Mouse (Mus musculus) liver, adult (tissue): ENCODE data around the gene BC049352.

ENCODE experiments used
- GATA4 ChIP-seq: IDR thresholded peaks from 2 replicates; pipeline ENCODE4 v1.6.1; 2014; ENCODE audit warnings: mild to moderate bottlenecking, low read length; ENCODE audit not compliant: insufficient replicate concordance

Gene BC049352

GRCm38 (mm10) chr9:45173475-45173874 lies 8.3 kb upstream of the BC049352 start:
- TF ChIP-seq GATA4, result no peak

DNA sequence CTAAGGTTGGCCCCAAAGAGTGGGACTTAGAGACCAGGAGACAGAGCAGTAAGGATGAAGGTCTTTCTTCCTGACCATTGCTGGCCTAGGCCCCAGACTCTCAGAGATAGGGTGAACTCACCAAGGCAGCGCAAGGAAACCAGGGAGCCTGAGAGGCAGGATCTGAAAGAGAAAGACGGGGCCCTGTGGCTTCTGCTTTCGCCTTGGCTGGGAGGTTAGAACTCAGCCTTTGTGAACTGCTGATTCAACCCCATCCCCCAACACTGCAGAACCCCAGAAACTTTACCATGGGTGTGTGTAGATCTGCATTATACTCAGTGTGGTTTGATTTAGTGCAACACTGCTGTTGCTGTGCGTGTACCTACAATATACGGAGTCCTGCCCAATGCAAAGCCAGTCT lies 2.5 kb upstream of the BC049352 start:
- TF ChIP-seq GATA4, result no peak

- TF ChIP-seq GATA4, result no peak
Observed at GRCm38 (mm10) chr9:45182521-45182920, 714 bp downstream of the BC049352 start.

DNA sequence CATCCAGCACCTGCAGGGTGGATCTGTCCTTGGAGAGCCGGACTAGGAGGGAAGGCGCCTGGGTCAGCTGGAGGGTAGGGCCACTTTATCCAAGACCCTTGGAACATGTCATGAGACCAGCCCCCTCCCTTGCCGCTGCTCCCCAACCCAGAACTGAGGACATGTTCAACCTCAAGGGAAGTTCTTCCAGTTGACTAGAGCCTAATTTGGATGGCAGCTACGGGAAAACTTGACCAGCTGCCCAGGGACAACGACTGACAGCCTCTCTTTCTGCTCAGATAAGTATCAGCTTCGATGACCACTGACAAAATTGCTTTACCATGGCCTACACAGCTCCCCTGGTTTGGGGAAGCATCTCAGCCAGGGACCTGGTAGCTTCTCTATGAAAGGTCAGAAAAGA lies 1.5 kb downstream of the BC049352 start:
- no peak for TF ChIP-seq GATA4

DNA sequence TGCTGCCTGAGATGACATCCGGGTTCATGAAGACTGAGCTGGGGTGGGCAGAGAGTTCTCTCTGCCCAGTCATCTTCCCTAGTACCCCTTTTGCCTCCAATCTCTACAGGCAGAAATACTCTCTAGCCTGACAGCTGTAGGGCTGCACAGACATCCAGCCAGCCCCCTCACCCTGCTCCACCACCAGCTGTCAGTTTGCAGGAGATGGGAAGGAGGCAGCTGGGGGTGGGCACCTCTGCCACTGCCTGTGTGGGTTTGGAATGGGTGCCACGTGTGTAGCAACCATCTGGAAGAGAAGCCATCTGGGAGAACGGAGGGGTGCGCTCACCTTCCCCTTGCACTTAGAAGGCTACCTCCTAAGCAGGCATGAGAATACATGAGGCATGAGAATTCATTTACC lies 3.4 kb downstream of the BC049352 start:
- no peak for TF ChIP-seq GATA4

DNA sequence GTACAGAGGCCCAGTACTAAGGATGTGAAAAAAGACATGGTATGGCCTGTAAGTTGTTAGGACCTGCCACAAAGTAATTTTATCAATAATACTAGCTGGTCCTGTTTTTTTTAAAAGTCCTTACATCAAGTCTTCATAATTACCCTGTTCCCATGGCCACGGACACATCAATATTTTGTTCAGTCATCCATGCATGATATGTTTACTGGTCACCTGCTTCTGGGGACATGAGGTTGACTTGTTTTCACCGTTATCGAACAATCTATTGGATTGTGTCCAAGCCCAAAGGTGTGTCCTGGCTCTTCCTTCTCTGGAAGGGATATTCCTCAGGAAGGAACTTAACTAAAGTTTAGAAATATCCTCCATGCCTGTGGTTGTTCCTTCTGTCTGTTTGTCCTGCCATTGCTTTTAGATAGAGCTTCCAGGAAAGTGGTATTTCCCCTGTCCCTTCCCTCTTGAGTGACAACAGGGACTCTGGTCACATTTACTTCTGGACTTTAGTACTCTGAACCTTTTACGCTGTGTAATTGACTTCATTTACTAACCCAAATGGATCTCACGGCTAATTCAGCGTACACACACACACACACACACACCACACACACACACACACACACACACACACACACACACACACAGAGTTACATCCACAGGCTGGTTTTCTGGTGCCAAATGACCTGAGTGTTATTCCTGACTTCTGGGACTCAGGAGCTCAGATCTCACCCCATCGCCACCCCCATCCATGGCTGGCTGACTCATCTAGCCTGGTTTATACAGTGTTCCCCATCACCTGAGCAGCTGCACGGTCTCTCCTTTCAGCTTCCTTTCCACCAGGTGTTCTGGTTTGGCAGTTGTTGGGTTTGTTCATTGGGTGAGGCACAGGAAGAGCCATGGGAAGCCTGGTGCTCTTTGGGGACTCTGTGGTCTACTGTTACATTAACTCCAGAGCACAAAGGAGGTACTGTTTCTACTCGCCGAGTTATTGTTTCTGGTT lies 7.1 kb downstream of the BC049352 start:
- TF ChIP-seq GATA4, result no peak

DNA sequence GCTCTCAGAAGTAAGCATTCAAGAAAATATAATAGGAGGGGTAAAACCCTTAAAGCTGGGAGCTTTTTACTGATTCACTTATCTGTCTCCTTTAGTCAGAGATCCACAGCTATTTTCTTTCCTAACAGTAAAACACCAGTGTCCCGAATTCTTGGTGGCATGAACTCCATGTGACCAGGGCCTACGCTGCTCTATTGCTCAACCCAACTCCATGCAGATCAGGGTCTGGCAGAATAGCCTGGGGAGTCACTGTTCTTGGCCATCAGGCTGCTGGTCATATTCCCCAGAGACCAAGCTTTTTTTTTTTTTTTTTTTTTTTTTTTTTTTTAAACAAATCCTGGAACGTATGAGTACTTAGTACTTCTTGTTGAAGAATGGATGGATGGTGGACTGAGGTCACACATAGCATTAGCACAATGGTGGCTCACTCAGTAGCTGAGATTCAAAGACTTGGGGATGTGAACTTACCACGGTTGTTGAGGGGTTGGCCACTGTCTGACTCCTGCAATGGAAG lies 7.9 kb downstream of the BC049352 start:
- TF ChIP-seq GATA4, result no peak

- TF ChIP-seq GATA4, result no peak
Observed at GRCm38 (mm10) chr9:45195468-45195867, 13.7 kb downstream of the BC049352 start.

GRCm38 (mm10) chr9:45196125-45196830 lies 14.5 kb downstream of the BC049352 start:
- no peak for TF ChIP-seq GATA4

DNA sequence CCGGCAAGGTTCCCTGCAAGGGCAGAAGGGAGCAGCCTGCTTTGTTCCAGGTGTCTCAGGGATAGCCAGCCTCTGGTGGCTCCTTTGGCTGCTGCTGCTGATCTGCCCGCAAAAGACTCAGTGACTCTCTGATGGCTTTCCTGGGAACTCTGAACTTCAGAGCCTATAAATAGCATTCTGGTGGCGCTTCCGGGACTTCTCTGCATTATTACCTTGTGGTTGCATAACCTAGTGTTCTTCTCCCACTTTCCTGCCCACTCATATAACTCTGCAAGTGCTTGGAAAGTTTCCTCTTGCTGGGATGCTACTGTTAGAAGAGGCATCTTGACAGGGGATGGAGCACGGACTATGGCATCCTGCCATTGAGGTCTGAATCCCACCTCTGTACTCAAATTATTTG lies 15.7 kb downstream of the BC049352 start:
- no peak for TF ChIP-seq GATA4

DNA sequence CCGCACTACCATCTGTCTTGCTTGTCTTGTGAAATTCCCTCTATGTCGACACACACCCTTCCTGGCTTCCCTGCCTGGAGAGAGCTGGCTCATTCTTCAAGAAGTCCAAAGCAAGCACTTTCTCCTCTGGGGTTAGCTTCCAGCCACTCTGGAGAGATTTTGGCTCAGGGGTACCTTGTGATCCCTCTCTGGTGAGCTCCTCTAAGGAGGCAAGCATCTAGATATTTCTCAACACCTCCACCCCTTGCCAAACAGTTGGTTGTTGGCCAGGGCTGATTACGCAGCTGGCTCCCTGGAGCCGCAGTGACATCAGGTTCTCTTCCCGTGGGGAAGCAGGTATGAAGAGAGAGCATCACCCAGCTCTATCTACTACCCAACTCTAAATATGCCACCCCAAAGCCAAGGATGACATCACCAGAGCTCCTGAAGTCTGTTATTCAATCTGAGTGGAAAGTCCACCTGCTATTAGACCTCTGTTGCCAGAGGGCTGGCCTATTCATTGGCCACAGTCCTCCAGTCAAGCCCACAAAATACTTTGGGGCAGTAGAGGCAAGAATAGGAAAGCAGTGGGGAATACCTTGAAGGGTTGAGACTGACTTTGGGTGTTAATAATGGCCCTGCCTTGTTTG lies 19.6 kb downstream of the BC049352 start:
- no peak for TF ChIP-seq GATA4

GRCm38 (mm10) chr9:45202021-45202798 lies 20.4 kb downstream of the BC049352 start:
- TF ChIP-seq GATA4, result no peak

- TF ChIP-seq GATA4, result no peak
Observed at GRCm38 (mm10) chr9:45203797-45204410, 22.1 kb downstream of the BC049352 start, which contains the start of gene Tmprss4. Gene Tmprss4, minus strand, starts transcription at chr9:45204092.

GRCm38 (mm10) chr9:45205143-45205542 lies 23.3 kb downstream of the BC049352 start:
- TF ChIP-seq GATA4, result no peak
